Mouse (Mus musculus) MEL-GATA-1-ER (cell line): ENCODE results near the gene Wscd2.

ENCODE experiments used
- DNase-seq: peaks from one replicate; pipeline ENCODE4 v3.0.0-alpha.2; 2012; ENCODE audit warnings: low read depth; ENCODE audit errors: extremely low read depth

Wscd2 gene

DNA sequence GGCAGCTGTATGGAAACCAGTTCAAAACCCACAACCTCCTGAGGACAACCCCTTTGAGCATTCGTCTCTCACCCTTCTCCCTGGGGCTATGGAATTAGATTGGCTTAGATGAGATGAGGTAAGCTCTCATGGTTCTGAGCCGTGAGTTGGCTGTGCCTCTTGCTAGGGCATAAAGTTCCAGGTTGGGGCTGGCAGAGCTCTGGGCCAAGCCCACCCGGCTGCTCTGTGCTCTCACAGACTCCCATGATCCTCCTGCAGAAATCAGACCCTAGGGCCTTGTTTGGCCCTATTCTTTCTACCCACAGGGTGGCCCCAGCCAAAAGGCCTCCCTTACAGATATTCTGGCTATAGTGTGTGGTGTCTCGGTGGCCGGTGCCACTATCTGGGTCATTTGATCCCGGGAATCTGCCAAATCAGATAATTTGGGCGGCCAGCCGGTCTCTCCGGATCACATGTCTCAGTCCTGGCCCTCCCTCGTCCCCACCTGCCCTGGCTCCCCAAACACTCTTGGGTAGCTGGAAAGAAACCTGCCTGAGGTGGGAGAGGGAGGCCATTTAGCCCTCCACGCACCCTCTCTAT, 4.5 kb upstream of the Wscd2 start:
- no peak for DNase-seq

DNA sequence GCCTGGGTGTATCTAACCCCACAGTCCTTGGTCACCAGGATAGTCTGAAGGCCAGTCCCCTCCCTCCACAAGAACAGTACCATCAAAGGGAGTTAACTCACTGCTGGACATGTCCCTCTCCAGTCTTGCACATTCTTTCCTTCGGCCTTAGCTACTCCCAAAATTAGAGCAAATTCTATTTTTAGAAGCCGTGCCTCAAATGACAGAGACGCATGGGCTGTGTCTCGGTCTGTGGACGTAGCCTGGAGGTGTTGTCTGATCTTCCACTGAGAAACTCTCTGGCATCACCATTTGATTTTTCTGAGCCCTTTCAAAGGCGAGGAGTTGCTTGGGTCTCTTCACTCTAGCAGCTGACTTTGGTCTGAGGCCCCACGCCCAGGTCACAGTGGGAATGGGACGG, 2.3 kb upstream of the Wscd2 start:
- DNase-seq, result no peak

DNA sequence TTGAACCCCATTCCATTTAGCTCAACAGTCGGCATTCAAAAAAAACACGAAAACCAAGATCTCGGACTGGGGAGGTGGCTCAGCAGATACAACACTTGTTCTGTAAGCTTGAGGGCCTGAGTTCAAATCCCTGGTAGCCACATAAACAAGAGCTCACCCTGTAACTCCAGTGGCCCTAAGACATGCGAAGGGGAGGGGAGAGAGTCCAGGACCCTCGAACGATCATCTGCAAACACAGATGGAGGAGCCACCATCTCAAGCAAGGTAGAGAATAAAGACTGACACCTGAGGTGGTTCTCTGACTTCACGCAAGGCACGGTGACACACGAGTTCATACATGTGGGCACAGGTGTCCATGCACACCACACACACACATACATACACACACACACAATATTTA, 516 bp upstream of the Wscd2 start:
- no peak for DNase-seq

DNA sequence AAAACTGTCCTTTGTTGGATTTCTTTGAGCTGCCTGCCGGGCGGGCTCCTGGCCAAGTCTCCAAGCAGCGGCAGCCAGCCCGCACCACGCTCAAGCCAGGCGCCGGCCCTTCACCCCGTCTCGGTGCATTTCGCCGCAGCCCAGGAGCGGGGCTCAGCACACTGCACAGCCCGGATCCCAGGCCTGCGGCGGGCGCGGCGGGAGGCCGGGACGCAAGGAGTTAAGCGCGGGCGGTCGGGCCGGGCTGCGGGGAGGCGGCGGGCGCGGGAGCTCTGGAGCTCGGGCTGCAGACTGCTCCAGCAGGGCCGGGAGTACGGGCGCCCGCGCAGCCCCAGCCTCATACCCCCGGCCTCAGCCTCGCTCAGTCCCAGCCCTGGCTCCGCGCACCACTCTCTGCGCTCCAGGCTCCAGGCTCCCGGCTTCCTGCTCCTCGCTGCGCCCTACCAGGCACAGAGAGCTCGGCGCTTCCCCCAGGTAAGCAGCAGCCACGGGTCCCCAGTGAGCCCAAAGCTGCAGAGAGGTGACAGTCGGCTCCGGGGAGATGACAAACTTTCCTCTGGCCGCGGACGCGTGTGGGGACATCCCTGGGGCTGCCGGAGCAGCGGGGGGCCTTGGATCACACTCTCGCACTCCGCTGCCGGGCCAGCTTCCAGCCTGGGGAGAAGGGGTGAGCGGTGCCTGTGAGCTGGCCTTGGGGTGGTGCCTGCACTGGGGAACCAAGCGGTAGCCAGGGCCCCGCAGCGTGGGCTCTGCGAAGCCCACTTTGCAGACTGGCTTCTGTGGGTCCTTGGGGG, 531 bp downstream of the Wscd2 start:
- DNase-seq, result no peak

DNA sequence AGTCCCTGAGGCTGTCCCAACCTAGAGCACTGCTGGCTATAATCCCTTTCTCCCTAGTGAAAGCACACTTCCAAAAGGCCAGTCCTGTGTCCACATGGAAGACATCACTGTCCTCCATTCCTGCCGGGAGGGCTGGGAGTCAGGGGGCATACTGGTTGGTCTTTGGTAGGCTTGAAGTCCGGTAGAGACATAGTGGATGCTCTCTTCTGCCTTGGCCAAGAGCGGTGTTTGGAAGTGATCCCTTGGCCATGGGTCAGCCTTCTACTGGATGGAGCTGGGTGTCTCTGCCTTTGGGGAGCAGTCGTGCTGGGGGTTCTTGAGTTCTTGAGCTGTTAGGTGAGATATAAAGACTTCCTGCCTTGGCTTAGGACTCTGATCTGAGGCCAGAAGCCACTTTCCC, 1.4 kb downstream of the Wscd2 start:
- no peak for DNase-seq

DNA sequence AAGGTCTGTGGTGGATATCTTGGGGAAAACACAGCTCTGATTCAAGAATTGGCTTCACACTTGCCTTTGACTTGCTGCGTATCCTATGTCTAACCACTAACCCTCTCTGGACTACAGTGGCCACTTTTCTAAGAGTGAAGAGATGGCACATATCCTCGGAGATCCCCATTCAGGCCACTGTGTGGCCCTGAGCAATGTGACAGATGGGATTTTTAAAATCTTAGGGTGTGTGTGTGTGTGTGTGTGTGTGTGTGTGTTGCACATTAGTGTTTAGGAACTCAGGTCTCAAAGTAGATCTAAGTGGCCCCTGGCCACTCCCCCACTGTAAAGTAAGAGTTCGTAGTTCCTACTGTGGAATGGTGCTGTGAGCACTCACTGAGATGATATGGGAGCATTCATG, 1.9 kb downstream of the Wscd2 start:
- DNase-seq, result no peak

DNA sequence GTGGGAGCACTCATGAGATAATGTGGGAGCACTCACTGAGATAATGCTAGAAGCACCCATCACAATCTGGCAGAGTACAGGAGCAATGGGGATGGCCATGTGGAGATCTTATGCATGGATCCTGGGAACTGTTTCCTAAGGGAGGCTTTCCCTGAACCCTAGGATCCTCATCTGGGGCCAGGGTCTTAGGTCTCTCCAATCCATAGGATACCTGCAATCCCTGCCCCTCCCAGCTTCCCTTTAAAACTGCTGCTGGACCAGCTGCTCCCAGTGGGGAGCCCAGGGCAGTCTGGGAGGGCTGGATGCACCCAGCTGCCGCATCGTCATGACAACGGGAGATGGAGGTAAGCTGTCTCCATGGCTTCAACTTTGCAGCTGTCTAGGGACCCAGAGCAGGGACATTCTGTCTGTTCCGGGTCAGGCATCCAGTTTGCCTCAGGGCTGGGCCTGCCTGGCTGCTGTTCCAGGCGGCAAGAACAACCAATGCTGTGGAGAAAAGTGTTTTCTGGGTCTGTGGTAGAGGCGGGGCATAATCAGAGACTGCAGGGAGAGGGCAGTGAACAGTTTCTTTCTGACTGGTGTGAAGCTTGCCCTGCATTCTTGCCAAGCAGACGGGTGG, 2.4 kb downstream of the Wscd2 start:
- DNase-seq, result no peak

DNA sequence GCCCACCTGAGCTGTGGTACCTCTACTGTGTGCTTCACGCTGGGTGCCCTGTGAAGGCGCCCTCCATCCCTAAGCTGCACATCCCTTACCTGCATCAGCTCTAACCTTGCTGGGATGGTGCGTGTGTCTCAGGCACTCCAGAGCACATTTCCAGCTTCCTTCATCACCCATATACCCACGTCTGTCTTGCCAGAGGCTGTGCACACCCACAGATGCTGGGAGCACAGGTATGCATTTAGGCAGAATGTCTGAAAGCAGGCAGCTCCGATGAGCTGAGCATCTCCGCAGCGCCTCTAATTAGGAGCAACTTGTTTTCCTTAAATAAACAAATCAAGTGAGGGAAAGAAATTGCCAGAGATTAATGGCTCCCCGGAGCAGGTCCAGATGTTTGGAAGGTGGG, 3.9 kb downstream of the Wscd2 start:
- DNase-seq, result no peak

DNA sequence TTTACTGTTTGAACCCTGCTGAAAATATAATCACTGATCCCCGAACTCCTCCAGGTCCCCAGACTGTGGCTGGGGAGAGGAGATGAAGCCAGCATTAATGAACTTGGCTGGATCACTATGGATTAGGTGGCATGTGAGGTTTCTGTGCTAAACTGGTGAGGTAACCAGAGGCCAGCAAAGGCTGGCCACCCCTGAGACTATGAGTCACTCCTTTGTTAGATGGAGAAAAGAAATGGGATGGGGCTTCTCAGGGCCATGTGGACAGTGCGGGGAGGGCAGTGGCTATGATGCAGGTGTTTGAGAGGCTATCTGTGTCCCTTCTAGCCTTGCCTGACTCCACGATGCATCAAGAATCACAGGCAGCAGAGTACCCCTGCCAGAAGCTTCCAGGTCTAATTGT, 6.8 kb downstream of the Wscd2 start:
- DNase-seq, result no peak

DNA sequence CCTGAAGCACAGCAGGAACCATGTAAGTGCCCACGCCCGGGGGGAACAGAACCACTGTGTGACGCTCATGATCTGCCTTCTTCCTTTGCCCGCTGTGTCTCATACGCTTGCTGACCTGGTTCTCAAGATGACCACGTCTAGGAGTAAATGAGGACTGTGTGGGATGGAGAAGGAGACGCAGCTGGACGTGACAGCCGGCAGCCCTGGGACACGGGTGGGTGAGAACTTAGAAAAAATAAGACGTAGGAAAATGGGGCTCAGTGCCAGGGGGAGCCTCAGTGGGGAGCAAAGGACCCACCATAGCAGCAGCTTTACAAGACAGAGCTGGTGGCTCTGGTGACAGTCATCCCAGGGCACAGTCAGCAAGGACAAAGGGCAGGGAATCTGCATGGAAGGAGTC, 9.3 kb downstream of the Wscd2 start:
- DNase-seq, result no peak

DNA sequence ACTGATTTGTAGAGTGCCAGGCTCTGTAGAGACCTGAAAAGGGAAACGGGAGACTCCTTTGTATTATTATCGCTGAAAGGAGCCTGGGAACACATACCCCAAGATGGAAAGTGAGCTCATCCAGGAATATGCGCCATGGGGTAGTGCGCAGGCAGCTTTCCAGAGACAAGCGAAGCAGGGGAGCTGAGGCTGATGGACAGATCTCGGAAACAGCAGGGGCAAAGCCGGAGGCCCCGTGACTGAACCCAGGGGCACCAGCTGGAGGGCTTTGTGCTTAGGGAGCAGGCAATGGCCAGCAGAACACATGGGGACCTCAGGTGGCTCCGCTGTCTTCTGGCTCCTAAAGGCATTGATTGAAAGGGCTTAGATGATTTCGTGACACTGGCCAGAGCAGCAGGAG, 13.1 kb downstream of the Wscd2 start:
- no peak for DNase-seq

DNA sequence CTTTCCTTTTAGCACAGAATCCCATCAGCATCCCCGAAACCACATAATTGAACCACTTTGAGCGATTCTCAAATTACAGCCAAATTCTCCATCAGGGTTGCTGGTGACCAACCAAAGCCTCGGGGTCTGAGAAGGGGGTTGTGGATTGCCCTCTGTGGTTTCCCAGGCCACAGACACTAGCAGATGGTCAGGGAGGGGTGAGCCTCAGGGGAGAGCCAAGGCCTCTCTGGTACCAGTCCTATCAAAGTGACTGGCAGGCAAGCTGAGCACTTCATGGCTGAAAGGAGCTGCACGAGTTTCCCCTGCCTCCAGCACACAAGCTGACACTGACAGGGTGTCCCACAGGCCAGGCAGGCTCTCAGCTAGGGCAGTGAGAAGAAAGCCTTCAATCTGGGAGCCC, 14.5 kb downstream of the Wscd2 start:
- DNase-seq, result no peak

DNA sequence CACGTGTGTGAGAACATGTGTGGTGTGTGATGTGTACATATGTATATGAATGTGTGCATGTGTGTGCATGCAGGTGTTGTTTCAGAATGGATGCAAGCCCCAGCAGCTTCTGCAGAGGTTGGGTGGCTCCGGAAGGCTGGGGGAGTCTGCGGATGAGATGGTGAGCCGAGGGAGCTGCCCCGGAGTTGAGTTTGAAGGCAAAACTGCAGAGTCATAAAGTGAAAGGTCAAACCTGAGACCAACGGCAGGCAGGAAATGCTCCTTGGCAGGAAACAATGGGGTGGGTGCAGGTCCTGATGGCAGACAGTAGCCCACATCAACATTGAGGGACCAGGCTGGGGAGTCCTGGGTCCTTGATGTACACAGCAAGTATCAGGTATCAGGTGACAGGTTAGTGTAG, 15.9 kb downstream of the Wscd2 start:
- no peak for DNase-seq

DNA sequence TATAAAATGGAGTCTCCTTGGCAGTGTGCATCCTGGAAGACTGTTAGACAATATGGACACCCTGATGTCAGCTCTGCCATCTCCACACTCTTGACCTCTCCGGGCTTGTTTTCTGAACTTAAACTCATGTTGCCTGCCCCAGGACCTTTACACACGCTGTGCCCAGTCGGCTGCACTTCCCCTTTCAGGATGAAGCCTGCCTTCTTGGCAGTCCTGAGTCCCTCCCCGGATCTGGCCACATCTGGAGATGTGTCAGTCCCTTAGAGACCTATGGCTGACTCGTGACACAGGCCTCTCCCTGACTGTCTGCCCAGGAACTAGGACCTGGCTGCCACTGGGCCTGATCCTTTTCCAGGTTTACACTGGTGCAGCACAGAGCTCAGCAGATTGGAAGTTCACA, 16.6 kb downstream of the Wscd2 start:
- DNase-seq, result no peak

DNA sequence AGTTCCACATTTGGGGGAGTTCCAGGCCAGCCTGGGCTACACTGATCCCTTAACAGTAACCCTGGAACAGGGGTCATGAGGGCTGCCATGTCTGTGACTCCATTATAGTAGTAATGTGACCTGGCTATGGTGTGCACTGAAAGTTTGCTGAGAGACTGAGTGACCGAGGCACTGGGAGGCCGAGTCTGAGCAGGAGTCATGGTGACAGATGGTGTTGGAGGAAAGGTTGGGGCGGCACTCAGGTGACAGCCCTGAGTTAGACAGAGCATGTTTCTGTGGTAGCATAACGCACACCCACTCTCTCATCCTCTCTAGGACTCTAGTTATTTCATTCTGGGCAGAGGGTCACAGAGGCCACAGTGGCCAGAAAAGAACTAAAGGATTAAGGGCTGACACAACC, 19.0 kb downstream of the Wscd2 start:
- no peak for DNase-seq

DNA sequence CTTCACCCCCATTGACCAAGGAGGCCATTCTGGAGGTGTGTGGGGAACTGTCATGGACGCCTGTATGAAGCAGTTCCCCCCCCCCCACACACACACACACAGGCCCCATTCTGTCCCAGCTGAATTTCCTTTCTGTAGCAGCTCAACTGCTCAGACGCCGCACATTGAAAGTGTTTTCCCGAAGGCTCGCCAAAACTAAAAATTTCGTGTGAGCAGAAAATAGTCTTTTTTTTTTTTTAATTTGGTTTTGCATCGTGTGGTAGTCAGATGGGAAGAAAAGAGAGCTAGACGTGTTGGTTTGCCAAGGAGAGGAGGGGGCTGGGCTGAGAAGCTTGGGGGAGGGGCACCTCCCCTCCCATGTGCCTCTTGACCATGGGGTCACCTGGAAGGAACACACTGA, 23.5 kb downstream of the Wscd2 start:
- DNase-seq, result no peak

DNA sequence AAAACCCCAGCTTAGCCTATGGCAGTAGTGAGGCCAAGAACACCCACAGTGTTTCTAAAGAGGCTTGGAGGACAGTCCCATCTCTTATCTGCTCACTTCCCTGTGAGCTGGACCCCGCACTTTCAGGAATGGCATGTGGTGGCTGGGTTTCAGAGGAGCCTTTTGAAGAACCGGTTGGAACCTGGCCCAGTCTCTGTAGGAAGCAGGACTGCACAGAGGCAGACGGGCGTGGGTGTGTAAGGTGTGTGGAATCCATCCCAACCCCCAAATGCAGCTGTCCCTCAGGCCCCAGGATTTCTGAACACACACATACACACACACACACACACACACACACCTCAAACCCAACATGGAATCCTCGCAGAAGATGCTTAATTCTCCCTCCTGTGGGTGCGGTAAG, 23.9 kb downstream of the Wscd2 start:
- no peak for DNase-seq

DNA sequence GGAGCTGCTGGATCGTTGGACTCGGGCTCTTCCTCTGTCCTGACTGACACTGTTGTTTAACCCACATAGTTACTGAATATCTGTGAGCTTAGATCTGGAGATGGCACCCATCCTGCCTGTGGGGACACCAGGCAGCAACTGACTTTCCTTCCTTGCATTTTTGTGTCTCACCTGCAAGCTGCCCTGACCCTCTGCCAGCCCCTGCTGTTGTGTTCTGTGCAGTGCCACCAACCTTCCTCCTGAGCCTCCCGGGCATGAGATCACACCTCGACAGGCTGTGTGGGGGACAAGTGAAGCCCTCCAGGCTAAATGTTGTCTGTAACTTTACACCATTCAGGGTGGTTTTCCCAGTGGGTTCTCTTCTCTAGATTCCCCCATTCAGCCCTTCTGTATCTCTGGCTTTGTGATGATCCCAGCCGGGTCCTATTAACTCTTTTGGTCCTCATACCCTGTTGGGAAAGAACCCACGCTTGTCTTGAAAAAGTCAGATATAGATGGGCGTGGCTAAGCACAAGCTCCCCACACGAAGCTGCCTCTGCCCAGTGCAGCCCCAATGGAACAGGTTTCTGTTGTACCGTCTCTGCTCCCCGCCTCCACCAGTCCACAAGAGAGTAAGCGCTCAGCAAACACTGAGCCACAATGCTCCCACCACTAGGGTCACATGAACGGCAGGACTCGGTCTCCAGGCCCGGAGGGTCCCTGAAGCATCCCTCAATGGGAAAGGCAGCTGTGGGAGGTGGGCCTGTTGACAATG, 26.2 kb downstream of the Wscd2 start:
- DNase-seq, result no peak

DNA sequence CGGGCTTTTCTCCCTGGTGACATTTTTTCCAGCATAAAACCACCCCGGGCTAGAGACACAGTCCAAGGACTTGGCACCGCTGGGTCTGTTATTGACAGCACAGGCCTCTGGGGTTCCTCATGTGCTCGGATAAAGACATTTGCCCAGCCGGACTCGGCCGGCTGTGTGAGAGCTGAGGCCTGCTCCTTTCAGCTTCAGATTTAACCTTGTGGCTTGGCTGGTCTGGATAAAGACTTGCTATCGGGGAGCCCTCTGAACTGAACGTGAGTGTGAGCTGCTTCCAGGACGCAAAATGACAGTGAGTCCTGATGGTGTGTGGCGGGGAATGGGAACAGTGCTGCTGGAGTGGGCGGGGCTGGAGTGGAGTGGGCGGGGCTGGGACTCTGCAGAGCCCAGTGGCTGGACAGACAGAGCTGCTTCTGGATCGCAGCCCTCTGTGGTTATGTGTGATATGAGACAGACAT, 26.8 kb downstream of the Wscd2 start:
- no peak for DNase-seq

DNA sequence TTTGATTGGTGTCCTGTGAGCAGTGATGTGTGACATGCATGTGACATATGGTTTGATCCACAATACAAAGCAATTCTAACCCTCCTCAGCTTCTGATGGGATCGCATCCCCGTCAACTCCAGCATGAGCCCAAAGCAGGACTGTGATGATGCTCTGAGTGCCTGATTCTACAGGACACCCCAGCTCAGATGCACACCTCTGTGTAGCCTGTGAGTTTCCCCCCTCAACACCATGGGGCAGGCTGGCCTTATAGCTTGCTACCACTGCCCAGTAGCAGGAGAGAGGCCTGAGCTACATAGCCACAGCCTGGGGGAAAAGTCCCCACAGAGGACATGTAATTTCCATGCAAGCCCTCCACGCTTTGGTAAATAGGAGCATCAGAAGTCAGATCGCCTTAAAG, 27.3 kb downstream of the Wscd2 start:
- DNase-seq, result no peak

DNA sequence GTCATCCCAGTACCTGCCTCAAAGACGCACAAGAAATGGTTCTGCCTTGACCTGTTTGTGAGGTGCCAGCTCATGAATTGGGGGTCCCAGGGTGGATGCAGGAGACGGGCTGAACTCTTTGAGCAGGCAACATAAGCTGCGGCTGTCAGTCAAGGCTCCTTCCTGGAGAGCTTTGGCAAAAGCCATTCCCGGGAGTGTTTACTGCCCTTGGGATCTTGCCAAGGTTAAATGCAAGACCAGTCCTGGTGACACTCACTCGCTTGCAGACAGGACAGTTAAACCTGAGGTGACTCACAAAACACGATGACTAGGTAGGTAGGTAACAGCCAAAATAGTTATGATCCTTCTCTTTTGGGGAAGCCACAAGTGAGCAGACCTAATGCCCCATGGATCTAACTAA, 30.9 kb downstream of the Wscd2 start:
- DNase-seq, result no peak

DNA sequence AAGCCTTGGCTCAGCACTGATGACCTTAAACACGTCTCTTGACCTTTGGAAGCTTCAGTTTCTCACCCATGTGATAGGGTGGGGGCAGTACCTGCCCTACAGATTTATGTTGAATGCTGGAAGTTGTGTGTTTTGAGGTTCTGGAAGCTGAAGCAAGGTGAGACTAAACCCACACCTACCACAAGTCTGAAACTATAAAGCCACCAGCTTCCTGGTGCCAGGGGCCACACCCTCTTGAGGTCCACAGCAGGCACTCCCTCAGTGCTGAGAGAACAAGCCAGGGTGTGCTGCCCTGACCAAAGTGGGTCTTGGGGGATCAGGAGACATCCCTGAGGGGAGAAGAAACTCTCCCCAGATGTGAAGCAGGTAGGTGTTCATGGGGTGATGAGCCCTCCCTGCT, 48.7 kb downstream of the Wscd2 start:
- DNase-seq, result no peak
